Mouse (Mus musculus) ES-Bruce4 (cell line): ENCODE data around the gene Ttyh2.

Experiments used
- CTCF ChIP-seq: IDR thresholded peaks from one replicate; pipeline ENCODE4 v1.8.1; 2011; ENCODE audit warnings: low read depth, low read length
- EP300 ChIP-seq: IDR thresholded peaks from 2 replicates; pipeline ENCODE4 v1.6.1; 2011; ENCODE audit warnings: low read depth, low read length; ENCODE audit not compliant: insufficient read depth
- POLR2A ChIP-seq: IDR thresholded peaks from one replicate; pipeline ENCODE4 v1.8.1; 2011; ENCODE audit warnings: low read length; ENCODE audit not compliant: insufficient read depth

DNA sequence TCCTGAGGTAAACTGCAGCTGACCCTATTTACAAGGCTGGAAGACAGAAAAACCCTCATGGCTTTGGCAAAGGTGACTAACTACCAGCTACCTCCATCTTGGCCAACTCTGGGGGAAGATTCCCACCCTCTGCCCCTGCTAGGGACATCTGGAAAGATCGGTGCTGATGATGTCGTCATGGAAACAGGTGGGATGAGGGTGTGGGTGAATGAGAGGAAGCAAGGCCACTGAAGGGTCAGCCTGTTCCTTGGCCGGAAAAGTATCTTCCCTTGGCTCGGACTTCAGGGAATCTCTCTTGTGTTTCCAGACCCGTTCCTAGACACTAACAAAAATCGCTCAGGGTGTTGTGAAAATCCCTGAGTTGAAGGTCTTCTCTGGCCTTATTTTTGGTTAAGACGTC lies 40.3 kb downstream of the Ttyh2 start:
- TF ChIP-seq EP300: no peak
- TF ChIP-seq CTCF: no peak
- TF ChIP-seq POLR2A: no peak
